Mouse (Mus musculus) 3T3-L1 (cell line): ENCODE results near the gene Shisal2b.

Source experiments
- DNase-seq: peaks from one replicate; pipeline ENCODE4 v3.0.0-alpha.2; 2015; ENCODE audit warnings: low read depth, low spot score

The Shisal2b gene

DNA sequence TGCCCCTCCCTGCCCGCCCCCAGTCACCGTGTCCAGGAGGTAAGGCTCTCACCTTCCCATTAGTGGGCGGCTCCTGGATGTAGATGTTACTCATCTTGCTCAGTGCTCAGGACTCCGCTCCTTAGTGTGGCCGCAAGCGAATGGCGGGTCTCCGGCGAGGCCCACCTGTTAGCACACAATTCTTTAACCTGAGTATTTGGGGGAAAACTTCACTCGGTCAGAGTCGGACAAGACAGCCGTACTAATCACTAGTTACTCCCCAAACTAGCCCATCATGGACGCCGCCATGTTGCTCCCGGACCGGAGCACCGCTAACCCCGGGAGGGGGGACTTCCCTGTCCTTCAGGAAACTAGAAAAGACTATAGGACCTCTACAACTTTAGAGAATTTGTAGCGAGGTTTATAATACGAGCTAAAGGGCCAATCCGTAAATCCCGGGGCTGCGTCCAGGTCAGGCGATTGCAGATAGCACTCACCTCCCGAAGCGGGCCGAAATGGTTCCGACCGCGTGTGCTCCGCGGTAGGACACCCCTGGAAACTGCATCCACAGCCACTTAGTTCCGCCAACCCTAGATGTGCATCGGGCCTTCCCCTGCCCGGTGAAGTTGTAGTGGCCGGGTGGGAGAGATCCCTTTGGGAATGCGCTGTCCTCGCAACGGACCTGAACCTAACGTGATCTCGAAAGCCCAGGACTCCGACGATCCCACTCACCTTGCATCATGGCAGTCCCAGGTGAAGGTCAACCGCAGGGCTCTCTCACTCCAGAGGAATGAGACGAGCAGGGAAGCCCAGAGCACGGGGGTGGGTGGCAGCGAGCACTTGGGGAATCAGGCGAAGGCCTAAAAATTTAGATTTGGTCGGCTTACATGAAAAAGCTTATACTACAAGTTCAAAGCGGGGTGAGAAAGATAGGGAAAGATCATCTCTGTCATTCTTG, 46.8 kb downstream of the Shisal2b start, which contains the start of gene Cwc27:
Gene Cwc27, minus strand, starts transcription at position 508 of the 937 bp plus-strand sequence.
- DNase-seq, result peak; percentile 86

DNA sequence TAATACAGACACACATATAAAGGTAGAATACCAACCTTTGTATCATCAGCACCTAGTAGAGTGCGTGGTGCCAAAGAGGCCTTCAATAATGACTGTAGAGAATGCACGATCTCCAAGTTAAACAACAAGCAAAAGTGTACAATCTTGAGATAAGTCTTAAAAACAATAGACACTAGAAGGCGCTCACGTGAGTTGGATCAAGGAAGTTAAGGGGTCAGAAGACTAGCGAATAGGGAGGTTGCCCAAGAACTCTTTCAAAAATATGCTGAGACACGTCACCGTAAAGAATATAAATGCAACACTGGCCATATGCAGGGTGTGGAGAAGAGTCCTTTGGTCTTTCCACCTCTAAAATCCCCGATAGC, 47.4 kb downstream of the Shisal2b start:
- peak; percentile 75 for DNase-seq

DNA sequence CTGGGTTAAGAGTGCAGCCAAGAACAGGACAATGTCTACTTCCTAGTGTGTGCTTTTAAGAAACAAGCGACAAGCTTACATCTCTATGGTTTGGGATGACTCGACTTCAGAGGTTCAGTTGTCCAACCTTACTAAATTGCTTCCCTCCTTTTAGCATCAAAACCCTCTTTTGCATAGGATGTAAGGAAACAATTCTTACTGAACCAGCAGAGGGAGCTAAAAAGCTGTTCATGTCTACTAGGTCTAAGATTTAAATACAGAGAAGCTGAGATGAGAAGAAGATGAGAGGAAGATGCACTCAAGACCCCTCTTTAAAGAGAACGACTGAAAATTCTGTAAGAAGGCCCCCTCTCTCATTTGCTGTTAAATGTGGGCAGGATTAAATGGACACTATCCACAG, 58.0 kb downstream of the Shisal2b start:
- peak; percentile 79 for DNase-seq

DNA sequence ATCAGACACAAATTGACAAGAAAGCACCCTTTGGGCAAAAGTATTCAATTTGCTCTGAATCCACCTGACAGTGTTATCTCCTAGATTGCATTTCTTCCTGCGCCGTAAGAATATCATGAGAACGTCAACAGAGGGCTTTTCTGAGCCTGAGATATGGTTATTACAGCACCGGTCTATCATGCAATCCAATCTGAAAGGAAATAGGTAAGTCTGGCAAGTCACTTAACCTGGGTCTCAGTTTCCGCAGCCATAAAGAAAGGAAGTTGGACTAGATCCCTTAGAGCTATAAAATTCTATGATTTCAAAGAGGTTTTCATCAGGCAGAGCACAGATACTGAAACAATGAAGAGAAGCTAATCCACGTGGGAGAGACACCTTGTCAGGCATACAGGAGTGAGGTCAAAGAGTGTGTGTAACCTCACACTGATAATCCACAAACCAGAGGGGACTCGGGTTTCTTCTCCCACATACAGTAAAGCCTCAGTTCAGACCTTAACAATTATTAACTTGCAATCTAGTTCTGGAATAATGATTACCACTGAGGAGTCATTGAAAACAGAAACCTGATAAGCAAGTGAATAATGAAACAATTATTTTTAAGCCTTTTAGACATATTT, 64.0 kb downstream of the Shisal2b start:
- no peak for DNase-seq

DNA sequence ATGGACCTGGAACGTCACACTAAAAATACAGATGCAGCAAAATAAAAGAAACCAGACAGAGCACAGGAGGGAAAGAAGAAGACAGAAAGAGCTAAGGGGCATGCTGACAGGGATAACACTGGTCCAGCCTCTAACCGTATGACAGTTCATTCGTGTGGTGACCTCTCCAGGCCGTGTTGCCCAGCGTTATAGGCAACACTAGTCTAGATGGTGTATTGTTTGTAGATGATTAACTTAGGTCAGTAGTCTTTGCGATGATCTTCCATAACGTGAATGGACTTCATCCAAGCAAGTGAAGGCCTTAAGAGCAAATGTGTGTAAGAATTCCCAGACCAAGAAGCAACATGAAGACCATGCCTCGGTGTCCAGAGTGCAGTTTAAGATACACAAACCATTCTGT, 64.6 kb downstream of the Shisal2b start:
- DNase-seq, result no peak
